Mouse (Mus musculus): ENCODE results near the gene Spata3.
"Not testable (repeated sequence)": the region's sequence is repeated elsewhere in the genome, so short reads cannot be mapped to it uniquely, and the experiment has no call there.

Spata3 gene

GRCm38 (mm10) chr1:86016516-86016915 lies at the start of gene Spata3:
Spata3 (plus strand) TSS chr1:86016816.
- DNase-seq (ENCODE audit: low spot score in 2 of 2) = no peak

GRCm38 (mm10) chr1:85969081-85969480 lies 47.5 kb upstream of the Spata3 start:
- no peak for DNase-seq (ENCODE audit: low spot score in 2 of 2)

GRCm38 (mm10) chr1:85969519-85969918 lies 47.1 kb upstream of the Spata3 start:
- DNase-seq (ENCODE audit: low spot score in 2 of 2) = no peak

- DNase-seq (ENCODE audit: low spot score in 2 of 2) = no peak
Measured at GRCm38 (mm10) chr1:85971070-85971469, 45.5 kb upstream of the Spata3 start.

DNA sequence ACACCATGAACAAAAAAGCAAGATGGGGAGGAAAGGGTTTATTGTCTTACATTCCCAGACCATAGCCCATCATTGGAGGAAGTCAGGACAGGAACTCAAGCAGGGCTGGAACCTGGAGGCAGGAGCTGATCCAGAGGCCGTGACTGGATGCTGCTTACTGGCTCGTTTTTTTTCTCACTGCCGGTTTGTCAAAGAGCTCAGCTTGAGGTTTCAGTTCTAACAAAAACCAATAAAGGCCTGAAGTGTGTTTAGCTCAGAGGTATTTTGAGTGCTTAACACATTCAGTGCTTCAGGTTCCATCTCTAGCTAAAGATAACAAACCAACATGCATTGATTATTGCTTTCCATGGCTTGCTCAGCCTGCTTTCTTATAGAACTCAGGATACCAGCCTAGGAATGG lies 44.3 kb upstream of the Spata3 start:
- no peak for DNase-seq (ENCODE audit: low spot score in 2 of 2)

DNA sequence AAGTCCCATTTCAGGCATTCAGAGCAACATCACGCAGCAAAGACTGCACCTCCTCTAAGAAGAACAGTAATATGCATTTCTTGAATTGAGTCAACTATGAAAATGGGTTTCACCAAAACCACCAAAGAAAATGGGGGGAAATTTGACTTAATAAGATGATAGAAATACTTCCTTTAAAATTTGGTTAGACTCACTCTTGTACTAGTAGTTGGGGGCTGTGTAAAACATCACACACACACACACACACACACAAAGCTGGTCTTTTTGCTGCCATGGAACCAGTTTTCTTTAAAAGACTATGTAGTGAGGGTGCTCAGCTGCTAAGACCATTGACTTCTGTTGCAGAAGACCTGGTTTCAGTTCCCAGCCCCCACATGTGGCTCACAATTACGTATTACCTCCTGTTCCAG lies 43.1 kb upstream of the Spata3 start:
- no peak for DNase-seq (ENCODE audit: low spot score in 2 of 2)

DNA sequence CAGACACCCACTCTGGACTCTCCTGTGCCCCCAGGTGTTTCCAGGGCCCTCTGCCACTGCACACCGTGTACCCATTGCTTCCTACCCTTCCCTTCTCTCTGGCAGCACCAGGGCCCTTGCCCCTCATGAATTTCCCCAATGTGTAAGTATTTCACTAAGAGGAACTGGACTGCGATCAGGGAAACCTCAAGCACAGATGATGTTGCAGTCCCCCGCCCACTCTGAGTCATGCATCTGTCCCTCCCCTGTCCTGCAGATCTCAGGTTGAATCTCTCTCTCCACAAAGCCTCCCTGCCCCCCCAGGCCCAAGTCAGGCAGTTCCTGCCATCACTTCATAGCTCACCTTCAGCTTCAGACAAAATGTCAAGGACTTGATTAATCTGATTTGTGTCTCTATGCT lies 38.9 kb upstream of the Spata3 start:
- DNase-seq (ENCODE audit: low spot score in 2 of 2) = no peak

DNA sequence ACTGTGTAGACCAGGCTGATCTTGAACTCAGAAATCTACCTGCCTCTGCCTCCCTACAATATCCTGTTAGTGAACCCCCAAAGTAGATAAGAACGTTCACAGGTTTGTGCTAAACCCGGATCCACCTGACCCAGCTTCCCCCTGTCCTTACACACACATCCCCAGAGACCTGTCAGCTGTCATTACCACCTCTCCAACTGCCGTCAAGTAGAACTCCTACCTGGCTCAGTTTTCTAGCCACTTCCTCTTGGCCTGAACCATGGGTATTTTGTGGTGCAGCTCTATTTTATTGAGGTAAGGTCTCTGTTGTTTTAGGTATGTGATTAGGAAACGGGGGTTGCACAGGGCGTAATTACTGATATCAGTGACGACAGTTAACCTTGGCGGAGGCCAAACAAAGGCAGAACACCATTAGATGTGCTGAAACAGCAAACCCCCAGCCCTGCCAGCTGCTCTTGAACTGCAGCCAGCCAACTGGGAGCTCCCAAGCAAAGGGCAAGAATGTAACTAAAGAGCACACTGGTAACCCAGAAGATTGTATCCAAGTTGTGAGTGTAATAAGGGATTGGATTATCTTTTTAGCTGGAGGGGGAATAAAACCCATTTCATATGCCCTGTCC lies 34.8 kb upstream of the Spata3 start:
- DNase-seq (ENCODE audit: low spot score in 2 of 2) = no peak

DNA sequence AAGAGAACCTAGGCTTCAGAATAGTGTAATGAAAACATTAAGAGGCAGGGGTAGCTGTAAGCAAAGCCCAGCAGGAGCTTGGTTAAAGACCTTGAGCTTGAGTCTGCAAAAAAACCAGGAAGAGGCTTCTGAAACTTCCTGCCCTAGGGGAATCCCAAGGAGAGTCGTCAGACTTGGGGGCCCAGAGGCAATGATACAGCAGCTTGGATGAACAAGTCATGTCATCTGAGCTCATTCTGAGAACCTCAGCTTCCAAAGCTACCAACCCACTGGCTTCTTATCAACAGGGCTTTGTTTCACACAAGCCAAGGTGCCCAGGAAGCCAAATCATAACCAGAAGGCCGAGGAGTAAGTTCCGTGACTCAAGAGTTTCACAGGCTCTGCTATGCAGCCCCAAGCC lies 30.8 kb upstream of the Spata3 start:
- no peak for DNase-seq (ENCODE audit: low spot score in 2 of 2)

GRCm38 (mm10) chr1:85988351-85988750 lies 28.3 kb upstream of the Spata3 start:
- no peak for DNase-seq (ENCODE audit: low spot score in 2 of 2)

DNA sequence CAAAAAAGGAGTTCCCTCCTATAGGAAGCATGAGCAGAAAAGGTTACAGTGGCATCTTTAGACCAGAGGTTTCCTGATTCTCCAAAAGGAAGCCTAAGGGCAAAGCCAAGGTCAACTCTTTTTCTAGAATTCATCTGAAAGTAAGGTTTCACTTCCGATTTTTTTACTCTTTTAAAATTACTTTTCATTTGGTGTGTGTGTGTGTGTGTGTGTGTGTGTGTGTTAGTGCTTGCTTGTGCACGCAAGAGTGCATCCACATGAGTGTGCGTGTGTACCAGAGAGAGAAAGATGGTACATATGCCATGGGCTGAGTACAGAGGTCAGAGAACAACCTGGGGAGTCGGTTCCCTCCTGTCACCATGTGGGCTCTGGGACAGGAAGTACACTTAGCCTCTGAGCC lies 27.7 kb upstream of the Spata3 start:
- DNase-seq (ENCODE audit: low spot score in 2 of 2) = not testable (repeated sequence)

DNA sequence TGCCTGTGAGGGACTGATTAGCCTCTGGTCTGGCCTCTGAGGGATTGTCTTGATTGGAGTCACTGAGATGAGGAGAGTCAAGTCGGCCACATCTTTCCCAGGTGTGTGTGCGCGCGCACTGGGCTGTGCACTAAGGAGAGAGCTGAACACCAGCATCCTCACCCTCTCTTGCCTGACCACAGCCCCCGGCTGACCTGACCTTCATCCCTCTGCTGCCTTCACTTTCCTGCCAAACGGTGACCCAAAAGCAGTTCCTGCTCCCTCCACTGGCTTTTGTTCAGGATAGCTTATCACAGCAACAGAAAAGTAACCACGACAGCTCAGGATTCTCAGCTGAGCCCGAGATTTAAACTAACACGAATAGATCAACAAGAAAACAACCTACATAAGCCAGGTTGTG lies 24.4 kb upstream of the Spata3 start:
- DNase-seq (ENCODE audit: low spot score in 2 of 2) = no peak

- no peak for DNase-seq (ENCODE audit: low spot score in 2 of 2)
Measured at GRCm38 (mm10) chr1:85993541-85993940, 23.1 kb upstream of the Spata3 start.

DNA sequence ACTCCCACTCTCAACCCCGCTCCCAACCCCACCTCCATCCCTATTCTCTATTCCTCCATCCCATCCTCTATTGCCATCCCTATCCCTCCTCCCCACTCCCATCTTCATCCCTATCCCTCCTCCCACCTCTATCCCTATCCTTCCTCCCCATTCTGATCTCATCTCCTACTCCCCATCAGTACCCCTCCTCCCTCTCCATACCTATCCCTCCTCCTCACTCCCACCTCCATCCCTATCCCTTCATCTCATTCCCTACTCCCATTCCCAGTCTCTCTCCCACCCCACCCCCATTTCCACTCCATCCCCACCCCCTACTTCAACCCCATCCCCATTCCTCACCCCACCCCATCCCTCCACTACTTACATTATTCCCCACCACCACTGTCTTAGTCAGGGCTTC lies 19.4 kb upstream of the Spata3 start:
- DNase-seq (ENCODE audit: low spot score in 2 of 2) = no peak

- no peak for DNase-seq (ENCODE audit: low spot score in 2 of 2)
Measured at GRCm38 (mm10) chr1:85998012-85998411, 18.6 kb upstream of the Spata3 start.

GRCm38 (mm10) chr1:85999853-86000570 lies 16.6 kb upstream of the Spata3 start:
- no peak for DNase-seq (ENCODE audit: low spot score in 2 of 2)

DNA sequence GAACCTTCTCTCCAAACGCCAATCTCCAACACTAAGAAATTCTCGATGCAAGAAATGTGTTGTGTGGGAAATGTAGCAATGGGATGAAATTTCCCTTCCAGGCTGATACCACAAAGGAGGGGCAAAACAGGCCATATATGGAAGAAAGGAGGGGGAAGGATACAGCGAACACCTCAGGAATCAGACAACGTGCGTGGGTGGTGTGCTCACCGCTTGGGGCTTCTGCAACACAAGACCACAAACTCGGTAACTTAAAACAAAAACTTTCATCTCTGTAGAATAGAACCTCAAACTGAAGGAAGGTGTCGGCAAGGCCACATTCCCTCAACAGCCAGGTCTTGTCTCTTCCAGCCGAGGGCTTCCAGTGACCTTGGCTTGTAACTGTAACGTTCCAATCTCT lies 11.1 kb upstream of the Spata3 start:
- DNase-seq (ENCODE audit: low spot score in 2 of 2) = no peak

DNA sequence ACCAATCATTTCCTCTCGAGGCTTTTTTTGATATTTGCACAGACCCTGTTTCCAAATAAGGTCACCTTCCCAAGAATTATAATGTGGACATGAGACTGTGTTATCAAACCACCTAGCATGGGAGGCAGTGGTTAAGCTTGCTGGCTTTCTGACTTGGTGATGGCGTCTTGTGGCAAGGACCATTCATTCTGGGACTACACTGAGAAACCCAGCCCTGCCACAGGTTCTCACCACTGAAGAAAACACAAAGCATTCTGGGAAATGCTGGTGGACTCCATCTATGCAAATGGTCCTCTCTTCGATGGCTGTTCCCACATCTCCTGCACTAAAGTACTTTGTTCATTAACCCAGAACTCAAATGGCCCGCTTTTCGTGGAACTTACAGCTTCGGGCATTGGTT lies 10.6 kb upstream of the Spata3 start:
- no peak for DNase-seq (ENCODE audit: low spot score in 2 of 2)

- peak; percentile 72 to 92 for DNase-seq (ENCODE audit: low spot score in 2 of 2)
Measured at GRCm38 (mm10) chr1:86007778-86008177, 8.8 kb upstream of the Spata3 start.

DNA sequence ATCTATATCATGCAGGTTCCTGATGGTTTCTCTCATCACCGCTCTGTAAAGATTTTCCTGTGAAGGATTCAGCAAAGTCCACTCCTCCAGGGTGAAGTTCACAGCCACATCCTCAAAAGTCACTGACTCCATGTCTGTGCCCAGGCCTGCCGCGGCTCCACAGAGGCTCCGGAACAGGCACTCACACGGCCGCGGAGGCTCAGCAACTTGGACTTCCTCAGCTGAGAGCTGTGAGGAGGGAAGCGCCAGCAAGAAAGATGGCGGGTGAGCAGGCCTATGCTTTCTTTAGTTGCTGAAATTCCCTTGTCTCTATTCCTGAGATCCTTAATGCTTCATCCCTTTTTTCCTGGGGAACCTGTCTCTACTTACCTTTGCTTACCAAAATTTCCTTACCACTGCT lies 858 bp upstream of the Spata3 start:
- not testable (repeated sequence) for DNase-seq (ENCODE audit: low spot score in 2 of 2)

GRCm38 (mm10) chr1:86018235-86019055 lies 1.8 kb downstream of the Spata3 start:
- peak; percentile 43 to 67 for DNase-seq (ENCODE audit: low spot score in 2 of 2)

DNA sequence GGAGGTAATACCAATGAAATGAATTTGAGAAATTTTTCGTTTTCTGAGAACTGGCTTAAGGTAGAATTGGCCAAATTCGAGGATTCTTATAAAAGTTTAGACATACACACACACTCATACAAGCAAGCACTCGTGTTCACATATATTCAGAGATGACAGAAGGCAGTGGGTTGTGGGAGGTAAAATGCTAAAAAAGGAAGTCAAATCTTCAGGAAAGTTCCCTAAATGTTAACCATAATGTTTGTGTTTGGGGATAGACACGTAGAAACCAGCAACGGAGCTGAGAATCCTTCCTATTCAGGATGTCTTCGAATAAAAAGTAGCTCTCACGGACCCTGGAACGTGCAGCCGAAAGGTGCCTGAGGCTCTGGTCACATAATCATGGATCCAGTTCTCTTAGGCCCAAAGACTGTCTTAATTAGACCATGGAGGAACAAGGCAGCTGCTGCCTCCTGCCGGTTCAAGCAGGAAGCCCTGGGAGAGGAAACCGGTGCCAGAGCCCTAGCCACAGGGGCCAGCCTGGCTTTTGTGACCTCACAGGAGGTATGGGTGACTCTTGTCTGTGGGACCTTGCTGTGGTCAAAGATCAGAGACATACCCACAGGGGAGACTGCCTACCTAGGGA lies 4.9 kb downstream of the Spata3 start:
- no peak for DNase-seq (ENCODE audit: low spot score in 2 of 2)

All from urinary bladder, postnatal 4 days (tissue).